Mouse (Mus musculus) ES-E14 (cell line): ENCODE results near the gene Tesc. TPM values are rescaled to one million over a fixed set of nuclear protein-coding genes. Genes with fewer than 3 reads are reported as not detected.
A peak's percentile ranks its signal among the peaks of the same experiment; 100 is the strongest.

Source experiments
- DNase-seq: peaks from one replicate; pipeline ENCODE4 v3.0.0-alpha.2; 2013; ENCODE audit warnings: low read depth, low spot score
- H3K27ac ChIP-seq: 2 replicates; pipeline ENCODE4 v1.5.1; 2012; ENCODE audit warnings: low read depth, mild to moderate bottlenecking, low read length, moderate library complexity, mixed read lengths; ENCODE audit not compliant: poor library complexity, insufficient read depth, severe bottlenecking
- H3K36me3 ChIP-seq: 2 replicates; pipeline ENCODE4 v1.6.1; 2012; ENCODE audit warnings: mild to moderate bottlenecking, low read length, moderate library complexity, mixed read lengths; ENCODE audit not compliant: control insufficient read depth, poor library complexity, insufficient read depth, severe bottlenecking
- H3K4me1 ChIP-seq, 2 experiments: fragments of 150-350 bp in 1 of 2; sonication (generic) in 1 of 2; 2 replicates each; pipeline ENCODE4 v1.6.1; 2012; ENCODE audit warnings: low read length in 2 of 2, mild to moderate bottlenecking in 1 of 2, mixed read lengths in 1 of 2; ENCODE audit not compliant: control insufficient read depth in 2 of 2, insufficient read depth in 2 of 2, poor library complexity in 1 of 2
- H3K4me3 ChIP-seq, 2 experiments: fragments of 150-350 bp in 1 of 2; sonication (generic) in 1 of 2; 2 replicates each; pipeline ENCODE4 v1.5.1; 2012; ENCODE audit warnings: low read length in 2 of 2, low read depth in 1 of 2, mild to moderate bottlenecking in 1 of 2, mixed read lengths in 1 of 2; ENCODE audit not compliant: insufficient read depth in 1 of 2, poor library complexity in 1 of 2, severe bottlenecking in 1 of 2
- H3K9ac ChIP-seq: 2 replicates; pipeline ENCODE4 v1.6.1; 2012; ENCODE audit warnings: low read depth, mild to moderate bottlenecking, low read length, mixed read lengths; ENCODE audit not compliant: poor library complexity, insufficient read depth, severe bottlenecking
- H3K9me3 ChIP-seq: fragments of 150-350 bp; sonication (generic); 2 replicates; pipeline ENCODE4 v1.6.1; 2012; ENCODE audit warnings: low read depth, mild to moderate bottlenecking, low read length; ENCODE audit not compliant: control insufficient read depth, insufficient read depth
- CHD2 ChIP-seq: IDR thresholded peaks from 2 replicates; pipeline ENCODE4 v1.6.1; 2014; ENCODE audit warnings: mild to moderate bottlenecking, low read depth, low read length, inconsistent platforms
- HCFC1 ChIP-seq: IDR thresholded peaks from 2 replicates; pipeline ENCODE4 v1.6.1; 2012; ENCODE audit warnings: low read length, inconsistent platforms, borderline replicate concordance; ENCODE audit not compliant: insufficient read depth
- MAFK ChIP-seq: IDR thresholded peaks from 2 replicates; pipeline ENCODE4 v1.6.1; 2014; ENCODE audit warnings: mild to moderate bottlenecking, low read depth, low read length, inconsistent platforms; ENCODE audit not compliant: insufficient read depth
- ZC3H11A ChIP-seq: IDR thresholded peaks from 2 replicates; pipeline ENCODE4 v1.6.1; 2012; ENCODE audit warnings: low read depth, mild to moderate bottlenecking, inconsistent platforms, low read length, borderline replicate concordance
- ZNF384 ChIP-seq: IDR thresholded peaks from 2 replicates; pipeline ENCODE4 v1.6.1; 2012; ENCODE audit warnings: low read depth, low read length, inconsistent platforms
- in situ Hi-C, 2 experiments: fragments of 600-800 bp; cut with MboI; formaldehyde crosslinking; loops; one replicate each; pipeline ENCODE4 v1.15.1; 2025; ENCODE audit warnings: low sequenced_read_pairs in 2 of 2, inconsistent platforms in 1 of 2; ENCODE audit not compliant: unreplicated experiment in 2 of 2
- total RNA-seq: library from RNA; depleted of rRNA; stranded (reverse); fragments of 300-350 nt; gene quantifications from 2 replicates; pipeline ENCODE4 v1.2.3, GENCODE M21; 2012

Gene Tesc
- total RNA-seq, 1 experiment: 3.1 TPM

- Histone ChIP-seq H3K4me3 (no peak overlapping the region; a peak in 1 of 4 replicates), H3K9ac (no peak overlapping the region), H3K4me1 (peaks cover 0 to 23% of the 10 kb centered on the region in 2 experiments; a peak in 2 of 4 replicates), H3K9me3 (no peaks in the 10 kb centered on the region), H3K36me3 (no peaks in the 10 kb centered on the region), H3K27ac (no peak overlapping the region)
- in situ Hi-C loops: no loop called here
- DNase-seq: no peak
- TF ChIP-seq ZC3H11A (no peak), MAFK (no peak), CHD2 (no peak), HCFC1 (no peak), ZNF384 (no peak)
Measured at GRCm38 (mm10) chr5:118026343-118026742, 1.2 kb upstream of the Tesc start.

- DNase-seq: no peak
- TF ChIP-seq ZNF384 (no peak), ZC3H11A (no peak), HCFC1 (no peak), CHD2 (no peak), MAFK (no peak)
- no peaks in the 10 kb centered on the region for H3K9me3 ChIP-seq
- in situ Hi-C loops: no loop called here
- peaks cover 0 to 26% of the 10 kb centered on the region in 2 experiments; a peak in 2 of 4 replicates for H3K4me1 ChIP-seq
- H3K27ac ChIP-seq: no peak overlapping the region
- H3K9ac ChIP-seq: no peak overlapping the region
- no peaks in the 10 kb centered on the region for H3K36me3 ChIP-seq
- H3K4me3 ChIP-seq: peak overlapping the region; percentile 55 to 59; a peak in 3 of 4 replicates
Measured at GRCm38 (mm10) chr5:118027101-118027697, 344 bp upstream of the Tesc start.

- Histone ChIP-seq H3K27ac (no peak overlapping the region), H3K4me3 (peak overlapping the region; percentile 55 to 59), H3K36me3 (no peaks in the 10 kb centered on the region), H3K9ac (peak overlapping the region; percentile 4), H3K9me3 (no peaks in the 10 kb centered on the region), H3K4me1 (peaks cover 0 to 28% of the 10 kb centered on the region in 2 experiments; a peak in 2 of 4 replicates)
- DNase-seq: no peak
- in situ Hi-C loops: no loop called here
- TF ChIP-seq ZC3H11A: no peak
- no peak for TF ChIP-seq CHD2
- no peak for TF ChIP-seq ZNF384
- no peak for TF ChIP-seq HCFC1
- TF ChIP-seq MAFK: no peak
Measured at GRCm38 (mm10) chr5:118028191-118029034, 870 bp downstream of the Tesc start.

- Histone ChIP-seq H3K4me1 (peaks cover 0 to 29% of the 10 kb centered on the region in 2 experiments; a peak in 2 of 4 replicates), H3K4me3 (peak overlapping the region; percentile 55 to 59; a peak in 3 of 4 replicates), H3K9ac (no peak overlapping the region), H3K9me3 (no peaks in the 10 kb centered on the region), H3K27ac (no peak overlapping the region), H3K36me3 (no peaks in the 10 kb centered on the region)
- TF ChIP-seq ZNF384: no peak
- TF ChIP-seq CHD2: no peak
- TF ChIP-seq ZC3H11A: no peak
- TF ChIP-seq MAFK: no peak
- TF ChIP-seq HCFC1: no peak
- in situ Hi-C loops: no loop called here
- no peak for DNase-seq
Measured at GRCm38 (mm10) chr5:118029035-118029408, 1.5 kb downstream of the Tesc start.
